Mouse (Mus musculus) cortical plate, adult 2 months (tissue): ENCODE measurements around the gene E330021D16Rik.

Source experiments
- CTCF ChIP-seq: fragments of 200-500 bp; IDR thresholded peaks from 2 replicates; pipeline ENCODE4 v1.5.1; 2011; ENCODE audit warnings: mild to moderate bottlenecking, control low read depth, low read length; ENCODE audit not compliant: insufficient read depth; ENCODE audit errors: extremely low read depth
- POLR2A ChIP-seq: fragments of 200-500 bp; IDR thresholded peaks from 2 replicates; pipeline ENCODE4 v1.6.1; 2011; ENCODE audit warnings: mild to moderate bottlenecking, low read length, control low read depth; ENCODE audit not compliant: insufficient read depth; ENCODE audit errors: extremely low read depth

DNA sequence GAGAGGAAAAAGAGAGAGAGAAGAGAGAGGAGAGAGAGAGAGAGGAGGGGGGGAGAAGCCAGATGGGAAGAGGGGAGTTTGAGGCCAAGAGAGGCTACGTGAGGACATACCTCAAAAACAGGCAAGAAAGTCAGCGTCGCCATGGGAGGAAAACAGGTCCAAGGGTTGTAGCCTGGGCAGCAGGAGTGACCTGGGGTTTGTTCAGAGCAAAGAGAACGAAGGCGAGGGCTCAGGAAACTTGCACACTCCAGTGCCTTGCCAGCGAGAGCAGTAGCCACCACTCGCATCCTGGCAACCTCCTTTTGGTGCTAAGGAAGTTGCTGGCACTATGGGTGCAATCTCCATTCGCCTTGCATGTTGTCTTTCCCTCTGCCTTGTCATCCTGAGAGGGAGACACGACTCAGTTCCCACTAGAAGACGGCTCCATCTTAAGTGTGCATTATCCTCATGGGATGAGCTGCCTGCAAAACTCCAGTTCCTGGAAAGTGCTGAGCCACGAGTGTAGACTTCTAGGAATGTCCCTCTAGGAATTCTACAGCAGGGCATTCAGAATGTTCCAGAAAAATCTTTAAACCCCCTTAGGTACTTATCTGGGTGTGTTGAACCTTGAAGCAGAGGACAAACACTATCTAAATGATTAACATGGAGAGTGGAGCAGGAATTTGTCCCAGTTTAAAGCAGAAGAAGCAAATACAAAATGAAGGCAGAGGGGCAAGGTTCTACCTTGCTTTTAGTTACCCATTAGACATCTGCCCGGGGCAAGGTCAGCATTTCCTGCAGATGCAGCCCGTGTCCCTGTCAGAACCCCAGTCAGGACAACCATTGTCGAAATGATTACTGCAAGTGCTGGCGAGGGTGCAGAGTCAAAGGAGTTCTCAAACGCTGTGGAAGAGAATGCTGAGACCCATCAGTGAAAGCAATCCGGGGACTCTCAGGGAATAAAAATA, 3.8 kb upstream of the E330021D16Rik start:
- TF ChIP-seq POLR2A: no peak
- no peak for TF ChIP-seq CTCF
